Mouse (Mus musculus): ENCODE measurements around the gene Tbc1d9b. TPM values are rescaled to one million over a fixed set of nuclear protein-coding genes. Genes with fewer than 3 reads are reported as not detected.
"Not testable (repeated sequence)": the region's sequence is repeated elsewhere in the genome, so short reads cannot be mapped to it uniquely, and the experiment has no call there.

Tbc1d9b gene
- total and polyA plus RNA-seq, 2 experiments from 2014 or later, result 31.3 to 68.8 TPM

- Histone ChIP-seq H3K36me3 (ENCODE audit: insufficient read depth, low read length) (peaks cover 81% of the 10 kb centered on the region), H3K4me2 (ENCODE audit: low read depth, low read length, poor library complexity, severe bottlenecking) (no peak overlapping the region), H3K27me3 (ENCODE audit: insufficient read depth, low read length) (no peaks in the 10 kb centered on the region), H3K4me3 (ENCODE audit: low read depth, low read length) (no peak overlapping the region), H3K27ac (ENCODE audit: low read depth, low read length) (no peak overlapping the region), H3K4me1 (ENCODE audit: insufficient read depth, low read length) (no peaks in the 10 kb centered on the region), H3K9me3 (ENCODE audit: low read length) (no peaks in the 10 kb centered on the region), H3K9ac (replicated peaks; ENCODE audit: low read length, poor library complexity, severe bottlenecking) (no peak overlapping the region)
- DNase-seq (ENCODE audit: low spot score) (no peak), ATAC-seq (ENCODE audit: low FRiP score) (no peak)
- WGBS, result 86% methylated on average over 4 of the region's 4 CpGs
- TF ChIP-seq CTCF (IDR thresholded peaks at IDR 0.05), result no peak
Observed at GRCm38 (mm10) chr11:50159347-50159746, 28.2 kb downstream of the Tbc1d9b start.

- no peak overlapping the region for H3K4me3 ChIP-seq (ENCODE audit: low read depth, low read length)
- peak; percentile 88 for TF ChIP-seq CTCF (IDR thresholded peaks at IDR 0.05)
- peaks cover 75% of the 10 kb centered on the region for H3K36me3 ChIP-seq (ENCODE audit: insufficient read depth, low read length)
- H3K27ac ChIP-seq (ENCODE audit: low read depth, low read length), result no peak overlapping the region
- no peaks in the 10 kb centered on the region for H3K4me1 ChIP-seq (ENCODE audit: insufficient read depth, low read length)
- DNase-seq (ENCODE audit: low spot score), result peak; percentile 52
- no peaks in the 10 kb centered on the region for H3K27me3 ChIP-seq (ENCODE audit: insufficient read depth, low read length)
- WGBS, result 67% methylated on average over 10 of the region's 10 CpGs
- H3K9me3 ChIP-seq (ENCODE audit: low read length), result no peaks in the 10 kb centered on the region
- no peak overlapping the region for H3K4me2 ChIP-seq (ENCODE audit: low read depth, low read length, poor library complexity, severe bottlenecking)
- no peak overlapping the region for H3K9ac ChIP-seq (replicated peaks; ENCODE audit: low read length, poor library complexity, severe bottlenecking)
- ATAC-seq (ENCODE audit: low FRiP score), result no peak
Observed at GRCm38 (mm10) chr11:50161578-50162304, 30.5 kb downstream of the Tbc1d9b start.

GRCm38 (mm10) chr11:50162338-50163050 is 31.3 kb downstream of the Tbc1d9b start:
- peaks cover 67% of the 10 kb centered on the region for H3K36me3 ChIP-seq (ENCODE audit: insufficient read depth, low read length)

GRCm38 (mm10) chr11:50168352-50168751 is 37.2 kb downstream of the Tbc1d9b start:
- Histone ChIP-seq H3K27me3 (ENCODE audit: insufficient read depth, low read length) (no peaks in the 10 kb centered on the region), H3K36me3 (ENCODE audit: insufficient read depth, low read length) (peaks cover 54% of the 10 kb centered on the region), H3K27ac (ENCODE audit: low read depth, low read length) (no peak overlapping the region), H3K4me3 (ENCODE audit: low read depth, low read length) (no peak overlapping the region), H3K4me2 (ENCODE audit: low read depth, low read length, poor library complexity, severe bottlenecking) (no peak overlapping the region), H3K9ac (replicated peaks; ENCODE audit: low read length, poor library complexity, severe bottlenecking) (no peak overlapping the region), H3K4me1 (ENCODE audit: insufficient read depth, low read length) (no peaks in the 10 kb centered on the region), H3K9me3 (ENCODE audit: low read length) (no peaks in the 10 kb centered on the region)
- DNase-seq (ENCODE audit: low spot score), result no peak
- no peak for TF ChIP-seq CTCF (IDR thresholded peaks at IDR 0.05)
- 91% methylated on average over 5 of the region's 5 CpGs for WGBS
- ATAC-seq (ENCODE audit: low FRiP score), result no peak

More at GRCm38 (mm10) chr11:50162338-50163050, 31.3 kb downstream of the Tbc1d9b start:
- ATAC-seq (ENCODE audit: low FRiP score) (no peak), DNase-seq (ENCODE audit: low spot score) (no peak)
- Histone ChIP-seq H3K27ac (ENCODE audit: low read depth, low read length) (no peak overlapping the region), H3K4me1 (ENCODE audit: insufficient read depth, low read length) (no peaks in the 10 kb centered on the region), H3K9me3 (ENCODE audit: low read length) (no peaks in the 10 kb centered on the region), H3K4me3 (ENCODE audit: low read depth, low read length) (no peak overlapping the region), H3K27me3 (ENCODE audit: insufficient read depth, low read length) (no peaks in the 10 kb centered on the region), H3K4me2 (ENCODE audit: low read depth, low read length, poor library complexity, severe bottlenecking) (no peak overlapping the region), H3K9ac (replicated peaks; ENCODE audit: low read length, poor library complexity, severe bottlenecking) (no peak overlapping the region)
- WGBS, result 94% methylated on average over 3 of the region's 3 CpGs
- TF ChIP-seq CTCF (IDR thresholded peaks at IDR 0.05), result no peak

GRCm38 (mm10) chr11:50174111-50174729 is 43.0 kb downstream of the Tbc1d9b start, which contains the start of gene Mrnip:
Gene Mrnip, plus strand, starts transcription at chr11:50174444.
- ATAC-seq (ENCODE audit: low FRiP score), result peak; percentile 38
- Histone ChIP-seq H3K4me2 (ENCODE audit: low read depth, low read length, poor library complexity, severe bottlenecking) (peak within 1 kb of the TSS; percentile 67), H3K9ac (replicated peaks; ENCODE audit: low read length, poor library complexity, severe bottlenecking) (peak within 1 kb of the TSS; percentile 75), H3K27ac (ENCODE audit: low read depth, low read length) (peak within 1 kb of the TSS; percentile 93), H3K4me3 (ENCODE audit: low read depth, low read length) (peak within 1 kb of the TSS; percentile 62), H3K36me3 (ENCODE audit: insufficient read depth, low read length) (peaks cover 39% of the 10 kb centered on the region)
- H3K4me1 ChIP-seq (ENCODE audit: insufficient read depth, low read length); H3K9me3 ChIP-seq (ENCODE audit: low read length); H3K27me3 ChIP-seq (ENCODE audit: insufficient read depth, low read length); DNase-seq (ENCODE audit: low spot score): not testable (repeated sequence)
- 5% methylated on average over 19 of the region's 19 CpGs for WGBS
